Mouse (Mus musculus) midbrain, embryonic 12.5 days (tissue): ENCODE measurements around the gene Plekhs1. TPM values are rescaled to one million over a fixed set of nuclear protein-coding genes. Genes with fewer than 3 reads are reported as not detected.

Source experiments
- ATAC-seq: fragments of 200-750 bp; cut with Nextera tagmentation; 2 replicates; pipeline ENCODE4 v1.8.0; 2017; ENCODE audit warnings: low read depth, moderate TSS enrichment, moderate library complexity; ENCODE audit not compliant: low FRiP score
- H3K27ac ChIP-seq: fragments of 300-500 bp; sonication (generic); replicated peaks from 2 replicates; pipeline ENCODE4 v1.5.1; 2016; ENCODE audit warnings: mild to moderate bottlenecking
- H3K27me3 ChIP-seq: fragments of 300-500 bp; sonication (generic); 2 replicates; pipeline ENCODE4 v1.6.1; 2016; ENCODE audit warnings: mild to moderate bottlenecking
- H3K36me3 ChIP-seq: fragments of 300-500 bp; sonication (generic); 2 replicates; pipeline ENCODE4 v1.6.1; 2016
- H3K4me1 ChIP-seq: fragments of 300-500 bp; sonication (generic); 2 replicates; pipeline ENCODE4 v1.6.1; 2016
- H3K4me2 ChIP-seq: fragments of 300-500 bp; sonication (generic); replicated peaks from 2 replicates; pipeline ENCODE4 v1.6.1; 2016; ENCODE audit warnings: mild to moderate bottlenecking, moderate library complexity
- H3K4me3 ChIP-seq: fragments of 300-500 bp; sonication (generic); 2 replicates; pipeline ENCODE4 v1.5.1; 2016; ENCODE audit warnings: mild to moderate bottlenecking
- H3K9ac ChIP-seq: fragments of 300-500 bp; sonication (generic); replicated peaks from 2 replicates; pipeline ENCODE4 v1.6.1; 2016; ENCODE audit warnings: mild to moderate bottlenecking, moderate library complexity
- H3K9me3 ChIP-seq: fragments of 300-500 bp; sonication (generic); 2 replicates; pipeline ENCODE4 v1.6.1; 2016; ENCODE audit warnings: mild to moderate bottlenecking
- WGBS: fragments of 180-500 bp; shearing (Covaris S2); methylation state at CpG from one replicate; pipeline ENCODE4 v1.1.7; 2016; 5-methylcytosine and 5-hydroxymethylcytosine counted together
- polyA plus RNA-seq: library from polyadenylated mRNA; unstranded; fragments of >200 nt; fragmentation: Nextera tagmentation; extraction: Ambion mirVana; gene quantifications from 2 replicates; pipeline ENCODE4 v1.2.1, GENCODE M21; 2016

Plekhs1 gene
- polyA plus RNA-seq, 1 experiment from 2014 or later, result 0.17 TPM

GRCm38 (mm10) chr19:56436380-56436779 is 25.1 kb upstream of the Plekhs1 start:
- 87% methylated on average over 13 of the region's 13 CpGs for WGBS
- Histone ChIP-seq H3K9me3 (no peaks in the 10 kb centered on the region), H3K27me3 (no peaks in the 10 kb centered on the region), H3K27ac (no peak overlapping the region), H3K4me2 (no peak overlapping the region), H3K4me3 (no peak overlapping the region), H3K9ac (no peak overlapping the region), H3K36me3 (no peaks in the 10 kb centered on the region), H3K4me1 (0 out of 2 replicates have a peak, but pooled peaks cover 2% of the 10 kb centered on the region)
- ATAC-seq, result no peak

DNA sequence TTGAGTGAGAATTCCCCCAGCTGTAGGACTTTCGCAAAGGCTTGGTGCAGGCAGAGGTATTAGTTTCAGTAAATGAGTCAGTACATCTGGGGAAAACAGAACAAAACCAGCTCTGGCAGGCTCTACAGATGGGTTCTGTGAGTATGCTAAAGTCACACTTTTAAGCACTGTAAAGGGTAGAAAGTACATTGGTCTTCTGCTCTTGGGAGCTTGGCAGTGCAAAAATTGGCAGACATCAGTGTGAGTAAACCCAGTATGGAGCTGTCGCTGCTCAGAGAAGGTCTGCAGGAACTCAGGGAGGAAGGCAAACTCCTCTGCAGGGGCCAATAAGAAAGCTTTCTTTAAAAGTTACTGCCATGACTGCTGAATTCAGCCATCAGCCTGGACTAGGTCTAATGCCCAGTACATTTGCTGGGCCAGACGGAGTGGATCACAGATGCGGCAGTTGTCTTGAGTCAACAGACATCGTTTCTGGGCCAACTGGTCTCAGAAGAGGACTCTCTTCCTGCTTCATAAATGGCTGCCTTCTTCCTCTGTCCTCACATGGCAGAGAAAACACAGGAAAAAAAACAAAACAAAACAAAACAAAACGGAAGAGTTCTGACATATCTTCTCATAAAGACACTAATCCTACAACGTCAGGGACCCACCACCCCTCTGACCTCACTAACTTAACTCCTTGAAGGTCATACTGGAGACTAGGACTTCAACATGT is 22.9 kb upstream of the Plekhs1 start:
- Histone ChIP-seq H3K27me3 (no peaks in the 10 kb centered on the region), H3K27ac (no peak overlapping the region), H3K9me3 (no peaks in the 10 kb centered on the region), H3K4me1 (0 out of 2 replicates have a peak, but pooled peaks cover 2% of the 10 kb centered on the region), H3K36me3 (no peaks in the 10 kb centered on the region), H3K4me2 (no peak overlapping the region), H3K9ac (no peak overlapping the region), H3K4me3 (no peak overlapping the region)
- ATAC-seq, result no peak
- 83% methylated on average over 7 of the region's 7 CpGs for WGBS

DNA sequence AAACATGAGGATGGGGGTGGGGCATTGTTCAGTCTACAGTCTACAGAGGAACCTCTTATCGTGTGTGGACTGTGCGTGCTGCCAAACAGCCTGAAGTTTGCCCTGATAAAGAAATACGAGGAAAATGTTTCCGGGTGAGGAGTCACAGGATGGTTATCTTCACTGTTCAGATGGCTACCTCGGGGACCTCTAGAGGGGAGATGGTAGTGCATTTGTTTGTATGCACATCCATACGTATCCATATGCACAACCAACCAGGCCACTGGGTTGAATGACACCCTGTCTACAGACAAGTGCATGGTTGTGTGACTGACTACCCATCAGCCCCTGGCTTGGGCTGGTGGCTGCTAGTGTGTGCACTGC is 22.4 kb upstream of the Plekhs1 start:
- no peak overlapping the region for H3K27ac ChIP-seq
- H3K4me1 ChIP-seq, result 0 out of 2 replicates have a peak, but pooled peaks cover 2% of the 10 kb centered on the region
- H3K9ac ChIP-seq, result no peak overlapping the region
- H3K9me3 ChIP-seq, result no peaks in the 10 kb centered on the region
- ATAC-seq, result no peak
- WGBS, result 90% methylated on average over 6 of the region's 6 CpGs
- no peaks in the 10 kb centered on the region for H3K27me3 ChIP-seq
- no peaks in the 10 kb centered on the region for H3K36me3 ChIP-seq
- no peak overlapping the region for H3K4me2 ChIP-seq
- no peak overlapping the region for H3K4me3 ChIP-seq

DNA sequence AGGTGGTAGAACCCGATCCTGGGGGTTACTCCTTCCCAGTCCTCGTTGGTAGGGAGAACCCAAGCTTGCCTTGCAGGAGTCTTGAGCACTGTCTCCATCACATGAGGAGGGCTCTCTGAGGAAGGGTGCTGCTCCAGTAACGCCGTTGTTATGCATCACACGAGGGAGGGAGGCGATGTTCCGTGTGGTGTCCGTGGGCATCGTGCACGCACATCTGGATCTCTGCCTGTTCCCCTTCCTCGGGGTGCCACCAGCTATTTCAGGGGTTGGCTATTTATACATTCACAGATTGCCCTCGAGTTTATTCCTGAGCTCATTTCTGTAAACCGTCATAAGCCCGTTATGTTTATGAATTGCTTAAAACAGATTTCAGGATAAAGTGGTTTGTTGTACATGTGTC is 18.0 kb upstream of the Plekhs1 start:
- H3K4me3 ChIP-seq, result no peak overlapping the region
- H3K4me2 ChIP-seq, result no peak overlapping the region
- no peak for ATAC-seq
- no peaks in the 10 kb centered on the region for H3K9me3 ChIP-seq
- H3K27ac ChIP-seq, result no peak overlapping the region
- H3K27me3 ChIP-seq, result no peaks in the 10 kb centered on the region
- H3K9ac ChIP-seq, result no peak overlapping the region
- 89% methylated on average over 14 of the region's 14 CpGs for WGBS
- no peaks in the 10 kb centered on the region for H3K36me3 ChIP-seq
- H3K4me1 ChIP-seq, result no peaks in the 10 kb centered on the region

- Histone ChIP-seq H3K27ac (no peak overlapping the region), H3K4me3 (no peak overlapping the region), H3K9me3 (no peaks in the 10 kb centered on the region), H3K27me3 (no peaks in the 10 kb centered on the region), H3K36me3 (no peaks in the 10 kb centered on the region), H3K9ac (no peak overlapping the region), H3K4me1 (no peaks in the 10 kb centered on the region), H3K4me2 (no peak overlapping the region)
- WGBS, result 92% methylated on average over 4 of the region's 4 CpGs
- ATAC-seq, result no peak
Measured at GRCm38 (mm10) chr19:56448784-56449183, 12.7 kb upstream of the Plekhs1 start.

GRCm38 (mm10) chr19:56449537-56449936 is 11.9 kb upstream of the Plekhs1 start:
- 0 out of 2 replicates have a peak, but pooled peaks cover under 1% of the 10 kb centered on the region for H3K27me3 ChIP-seq
- WGBS, result 94% methylated on average over 8 of the region's 8 CpGs
- ATAC-seq, result no peak
- no peak overlapping the region for H3K4me2 ChIP-seq
- H3K36me3 ChIP-seq, result no peaks in the 10 kb centered on the region
- H3K4me3 ChIP-seq, result no peak overlapping the region
- H3K9me3 ChIP-seq, result no peaks in the 10 kb centered on the region
- no peaks in the 10 kb centered on the region for H3K4me1 ChIP-seq
- no peak overlapping the region for H3K9ac ChIP-seq
- H3K27ac ChIP-seq, result no peak overlapping the region

GRCm38 (mm10) chr19:56450892-56451291 is 10.5 kb upstream of the Plekhs1 start:
- H3K9me3 ChIP-seq, result no peaks in the 10 kb centered on the region
- no peak for ATAC-seq
- no peak overlapping the region for H3K9ac ChIP-seq
- H3K36me3 ChIP-seq, result no peaks in the 10 kb centered on the region
- H3K27ac ChIP-seq, result no peak overlapping the region
- H3K27me3 ChIP-seq, result peaks cover 4% of the 10 kb centered on the region; the same call in 1 of the 2 replicates
- WGBS, result 86% methylated on average over 5 of the region's 5 CpGs
- no peak overlapping the region for H3K4me3 ChIP-seq
- no peaks in the 10 kb centered on the region for H3K4me1 ChIP-seq
- H3K4me2 ChIP-seq, result no peak overlapping the region

- 80% methylated on average over 4 of the region's 4 CpGs for WGBS
- H3K9ac ChIP-seq, result no peak overlapping the region
- no peak overlapping the region for H3K4me3 ChIP-seq
- no peaks in the 10 kb centered on the region for H3K9me3 ChIP-seq
- peaks cover 4% of the 10 kb centered on the region; the same call in 1 of the 2 replicates for H3K27me3 ChIP-seq
- H3K27ac ChIP-seq, result no peak overlapping the region
- H3K4me2 ChIP-seq, result no peak overlapping the region
- H3K36me3 ChIP-seq, result no peaks in the 10 kb centered on the region
- no peak for ATAC-seq
- H3K4me1 ChIP-seq, result 0 out of 2 replicates have a peak, but pooled peaks cover 3% of the 10 kb centered on the region
Measured at GRCm38 (mm10) chr19:56451867-56452266, 9.6 kb upstream of the Plekhs1 start.

DNA sequence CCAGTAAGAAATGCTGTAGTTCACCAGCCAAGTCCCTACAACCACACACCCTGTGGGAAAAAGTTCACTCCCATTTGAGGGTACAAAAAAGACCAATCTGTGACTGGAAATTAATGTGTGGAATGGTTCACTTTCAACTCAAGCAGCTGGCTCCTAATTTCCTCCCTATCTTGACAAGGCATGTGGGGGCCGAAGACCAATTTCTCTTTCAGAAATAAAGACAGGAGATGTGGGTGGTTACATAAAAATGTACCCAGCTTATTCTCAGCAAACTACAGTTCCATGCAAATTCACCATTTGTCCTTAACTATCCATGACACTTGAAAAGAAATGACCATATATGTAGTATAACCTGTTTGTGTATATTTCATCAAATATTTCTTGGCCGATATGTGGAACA is 9.0 kb upstream of the Plekhs1 start:
- H3K9me3 ChIP-seq, result no peaks in the 10 kb centered on the region
- H3K27ac ChIP-seq, result no peak overlapping the region
- no peak for ATAC-seq
- WGBS, result 88% methylated on average over 2 of the region's 2 CpGs
- no peaks in the 10 kb centered on the region for H3K36me3 ChIP-seq
- H3K4me1 ChIP-seq, result 0 out of 2 replicates have a peak, but pooled peaks cover 3% of the 10 kb centered on the region
- H3K4me2 ChIP-seq, result no peak overlapping the region
- H3K27me3 ChIP-seq, result peaks cover 4% of the 10 kb centered on the region; the same call in 1 of the 2 replicates
- H3K9ac ChIP-seq, result no peak overlapping the region
- H3K4me3 ChIP-seq, result no peak overlapping the region

GRCm38 (mm10) chr19:56454862-56455261 is 6.6 kb upstream of the Plekhs1 start:
- H3K9ac ChIP-seq, result no peak overlapping the region
- 0 out of 2 replicates have a peak, but pooled peaks cover 3% of the 10 kb centered on the region for H3K4me1 ChIP-seq
- no peak overlapping the region for H3K4me2 ChIP-seq
- no peaks in the 10 kb centered on the region for H3K9me3 ChIP-seq
- peaks cover 4% of the 10 kb centered on the region; the same call in 1 of the 2 replicates for H3K27me3 ChIP-seq
- H3K27ac ChIP-seq, result no peak overlapping the region
- no peak for ATAC-seq
- no peaks in the 10 kb centered on the region for H3K36me3 ChIP-seq
- WGBS, result 88% methylated on average over 4 of the region's 4 CpGs
- no peak overlapping the region for H3K4me3 ChIP-seq

DNA sequence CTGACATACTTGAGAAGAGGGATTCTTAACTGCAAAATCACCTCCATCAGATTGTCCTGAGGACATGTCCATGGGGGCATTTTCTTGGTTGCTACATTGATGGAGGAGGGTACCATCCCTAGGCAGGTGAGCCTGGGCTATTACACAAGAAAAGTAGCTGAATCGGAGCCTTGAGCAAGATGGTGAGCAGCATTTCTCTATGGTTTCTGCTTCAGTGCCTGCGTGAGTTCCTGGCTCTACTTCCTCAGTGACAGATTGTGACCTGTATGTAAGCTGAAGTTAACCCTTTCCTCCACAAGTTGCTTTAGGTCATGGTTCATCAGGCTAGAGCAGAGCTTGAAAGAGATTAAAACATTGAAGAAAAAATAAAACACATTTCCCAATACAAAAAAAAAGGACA is 6.1 kb upstream of the Plekhs1 start:
- ATAC-seq, result no peak
- Histone ChIP-seq H3K4me2 (no peak overlapping the region), H3K4me1 (0 out of 2 replicates have a peak, but pooled peaks cover 3% of the 10 kb centered on the region), H3K4me3 (no peak overlapping the region), H3K36me3 (no peaks in the 10 kb centered on the region), H3K27me3 (peaks cover 4% of the 10 kb centered on the region; the same call in 1 of the 2 replicates), H3K9me3 (no peaks in the 10 kb centered on the region), H3K9ac (no peak overlapping the region), H3K27ac (no peak overlapping the region)
- WGBS, result 40% methylated on average over 2 of the region's 2 CpGs

DNA sequence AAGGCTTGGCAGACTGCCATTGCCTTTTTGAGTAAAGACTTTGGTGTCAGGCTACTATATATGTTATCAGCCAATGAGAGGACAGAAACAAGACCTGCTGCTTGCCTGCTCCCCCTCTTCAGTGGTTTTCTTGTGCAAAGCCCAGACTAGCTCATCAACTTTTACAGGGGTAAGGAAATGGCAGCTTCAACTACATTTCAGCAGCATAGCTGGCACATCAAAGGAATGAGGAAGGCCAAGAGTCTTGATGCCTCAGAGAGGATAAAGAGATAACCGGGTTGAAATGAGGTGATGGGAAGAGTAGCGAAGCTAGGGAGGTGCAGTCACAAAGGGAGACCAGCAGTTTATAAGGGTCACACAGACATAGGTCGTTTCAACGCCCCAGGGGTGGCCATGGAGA is 3.9 kb upstream of the Plekhs1 start:
- Histone ChIP-seq H3K4me2 (no peak overlapping the region), H3K9ac (no peak overlapping the region), H3K27me3 (peaks cover 4% of the 10 kb centered on the region; the same call in 1 of the 2 replicates), H3K9me3 (no peaks in the 10 kb centered on the region), H3K4me1 (0 out of 2 replicates have a peak, but pooled peaks cover 3% of the 10 kb centered on the region), H3K36me3 (no peaks in the 10 kb centered on the region), H3K4me3 (no peak overlapping the region), H3K27ac (no peak overlapping the region)
- ATAC-seq, result no peak
- WGBS, result 85% methylated on average over 4 of the region's 4 CpGs
